Mouse (Mus musculus): ENCODE results near the gene Pla2g4b.

DNA sequence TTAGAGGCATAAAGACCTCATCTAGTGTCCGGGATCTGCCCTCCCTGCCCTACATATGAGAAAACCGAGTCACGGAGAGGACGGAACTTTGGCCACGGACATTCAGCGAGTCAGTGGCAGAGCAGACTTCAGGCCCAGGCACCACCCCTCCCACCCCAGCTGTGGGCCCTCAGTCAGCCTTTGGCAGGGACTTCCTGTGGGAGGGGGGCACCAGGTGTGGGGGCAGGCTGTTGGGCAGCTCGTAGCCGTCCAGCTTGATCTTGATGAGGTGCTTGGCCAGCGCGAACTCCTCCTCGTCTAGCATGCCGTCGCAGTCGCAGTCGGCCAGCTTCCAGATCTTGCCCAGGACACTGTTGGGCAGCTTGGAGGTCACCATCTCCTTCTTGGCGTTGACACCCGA lies 57.8 kb downstream of the Pla2g4b start:
- TF ChIP-seq CTCF (IDR thresholded peaks at IDR 0.05; ENCODE audit: control insufficient read depth, insufficient read depth, insufficient read length), result no peak
- no peak for TF ChIP-seq MYOD1 (IDR thresholded peaks at IDR 0.05; ENCODE audit: control insufficient read depth, insufficient read length, low read depth)
- no peak for TF ChIP-seq USF1 (IDR thresholded peaks at IDR 0.05; ENCODE audit: low read depth)
- TF ChIP-seq MAX (IDR thresholded peaks at IDR 0.05), result no peak
- no peak for TF ChIP-seq CEBPB (IDR thresholded peaks at IDR 0.05; ENCODE audit: low read depth)
- no peak for TF ChIP-seq FOSL1 (IDR thresholded peaks at IDR 0.05; ENCODE audit: insufficient read depth, low read length, poor library complexity, severe bottlenecking)
